Mouse (Mus musculus): Measurements from ENCODE around the gene Fam187b. TPM values are rescaled to one million over a fixed set of nuclear protein-coding genes. Genes with fewer than 3 reads are reported as not detected.

Gene Fam187b
- total RNA-seq, 2 experiments from 2014 or later, result 0.18 TPM; not detected in 1

DNA sequence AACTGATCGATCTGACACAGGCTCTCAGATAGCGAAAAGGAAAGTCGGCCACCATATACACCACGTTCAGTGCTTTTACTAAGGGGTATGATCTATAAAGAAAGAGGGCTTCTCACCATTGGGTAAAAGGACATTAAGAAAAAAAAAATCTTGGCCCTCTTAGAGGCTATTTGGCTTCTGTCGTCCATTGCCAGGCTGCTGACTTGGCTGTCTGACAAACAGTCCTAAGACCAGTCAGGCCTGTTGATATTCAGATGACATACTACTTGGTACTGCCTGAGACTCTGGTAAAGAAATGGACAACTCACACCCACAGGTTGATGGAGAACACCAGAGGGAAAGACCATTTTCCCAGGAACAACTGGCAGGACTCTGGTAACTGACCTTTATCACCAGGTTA lies 39.4 kb downstream of the Fam187b start:
- DNase-seq, result no peak

DNA sequence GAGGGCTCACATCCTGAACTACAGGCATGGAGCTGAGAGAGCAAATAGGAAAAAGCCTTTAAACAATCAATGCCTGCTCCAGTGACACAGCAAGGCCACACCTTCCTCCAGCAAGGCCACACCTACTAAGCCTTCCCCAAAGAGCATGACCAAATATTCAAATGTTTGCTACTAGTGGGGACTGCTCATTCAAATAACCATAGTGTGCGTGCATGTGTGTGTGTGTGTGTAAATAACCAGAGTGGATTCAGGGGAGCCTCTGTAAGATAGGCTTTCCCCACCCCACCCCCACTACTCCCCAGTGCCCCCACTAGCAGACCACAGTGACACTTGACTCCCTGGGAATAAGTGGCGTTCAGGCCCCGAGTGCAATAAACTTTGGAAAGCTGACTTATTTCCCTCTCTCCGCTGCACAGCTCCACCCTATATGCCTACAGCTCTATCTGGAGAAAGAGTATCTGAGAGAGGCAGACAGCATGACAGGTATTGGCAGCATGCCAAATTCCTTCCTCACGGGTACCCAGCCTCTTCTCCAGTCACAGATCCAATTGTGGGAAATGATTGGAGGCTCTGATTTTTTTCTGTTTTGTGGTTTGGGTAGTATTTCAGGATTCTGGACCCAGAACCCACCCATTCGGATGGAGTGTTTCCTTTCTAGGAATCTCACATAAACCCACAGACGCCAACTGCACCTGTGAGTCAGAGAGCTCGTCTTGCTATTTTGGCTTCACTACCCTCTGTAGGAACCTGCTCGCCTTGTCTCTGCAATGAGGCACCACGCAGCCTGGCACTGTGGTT lies 43.7 kb downstream of the Fam187b start:
- no peak for DNase-seq

DNA sequence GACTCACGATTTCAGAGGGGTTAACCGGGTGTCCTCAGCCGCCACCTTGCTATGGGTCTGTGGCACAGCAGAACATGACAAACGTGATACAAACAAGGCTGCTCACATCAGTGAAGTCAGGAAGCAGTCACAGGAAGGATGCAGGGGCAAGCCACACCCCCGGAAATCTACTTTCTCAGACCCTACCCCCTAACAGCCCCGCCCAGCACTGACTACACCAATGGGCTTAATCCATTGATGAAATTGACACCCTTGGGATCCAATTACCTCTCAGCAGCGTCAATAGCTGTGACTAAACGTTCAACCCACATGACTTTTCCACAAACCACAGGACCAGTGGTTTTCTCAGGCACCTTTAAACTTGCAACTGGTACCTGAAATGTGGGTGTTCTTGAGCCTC lies 55.0 kb downstream of the Fam187b start:
- no peak for DNase-seq

DNA sequence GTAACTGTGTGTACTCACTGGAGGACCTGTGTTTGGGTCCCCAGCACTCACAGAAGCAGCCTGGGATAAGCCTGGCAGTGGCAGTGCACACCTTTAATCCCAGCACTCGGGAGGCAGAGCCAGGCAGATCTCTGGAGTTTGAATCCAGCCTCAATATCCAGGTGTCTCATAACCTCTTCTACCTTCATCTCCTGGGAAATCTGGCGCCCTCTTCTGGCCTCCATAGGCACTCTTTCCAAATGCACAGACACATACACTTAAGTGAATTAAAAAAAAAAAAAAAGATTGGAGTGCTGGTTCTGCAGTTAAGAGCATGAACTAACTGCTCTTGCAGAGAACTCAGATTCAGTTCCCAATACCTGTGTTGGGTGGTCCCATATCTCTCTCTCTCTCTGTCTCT lies 57.1 kb downstream of the Fam187b start:
- DNase-seq, result no peak

DNA sequence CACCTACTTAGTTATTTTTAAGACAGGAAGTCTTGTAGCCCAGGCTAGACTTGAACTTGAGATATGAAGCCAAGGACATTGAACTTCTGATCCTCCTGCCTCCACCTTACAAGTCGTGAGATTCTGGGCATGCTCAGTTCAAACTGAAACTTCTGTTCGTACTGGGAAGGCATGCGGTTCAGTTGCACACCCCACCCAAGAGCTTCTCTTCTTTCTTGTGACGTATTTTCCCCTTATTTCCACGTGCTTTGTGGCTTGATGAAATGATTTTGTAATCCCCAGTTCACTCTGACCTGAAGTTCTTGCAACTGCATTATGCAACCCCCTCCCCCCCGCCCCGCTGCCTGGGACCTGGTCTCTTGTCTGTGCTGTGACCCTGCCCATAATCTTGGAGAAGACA lies 58.1 kb downstream of the Fam187b start:
- DNase-seq, result no peak

DNA sequence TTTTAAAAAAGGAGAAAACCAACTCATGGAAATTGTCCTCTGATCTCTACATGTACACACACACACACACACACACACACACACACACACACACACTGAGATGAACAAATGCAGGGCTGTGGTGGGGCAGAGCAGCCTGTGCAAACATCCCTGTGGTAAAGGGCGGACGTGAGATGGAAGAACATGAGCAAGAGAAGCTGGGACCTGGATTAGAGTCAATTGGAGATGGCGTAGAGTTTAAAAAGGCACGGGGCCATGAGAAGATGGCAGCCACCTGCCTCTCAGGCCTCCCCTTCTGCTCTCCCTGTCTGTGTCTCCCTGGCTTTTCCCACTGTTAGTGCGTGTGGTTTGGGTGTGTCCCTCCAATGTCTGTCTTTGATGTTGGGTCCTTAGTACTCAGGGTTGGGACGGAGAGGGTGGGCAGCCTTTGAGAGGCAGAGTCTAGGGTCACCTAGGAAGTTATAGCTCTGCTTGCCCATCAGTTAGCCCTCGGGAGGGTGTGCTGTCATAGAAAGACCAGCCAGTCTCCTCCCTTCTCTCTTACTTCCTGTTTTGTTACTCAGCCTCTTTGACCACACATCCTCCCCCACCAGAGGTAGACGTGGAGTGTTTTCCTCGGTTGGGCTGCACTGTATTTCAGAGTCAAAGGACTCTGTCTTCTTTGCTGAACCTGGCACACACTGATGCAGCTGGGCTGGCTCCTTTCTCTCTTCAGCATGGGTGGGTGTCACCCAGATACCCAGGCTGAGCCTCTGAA lies 60.0 kb downstream of the Fam187b start:
- DNase-seq, result no peak

DNA sequence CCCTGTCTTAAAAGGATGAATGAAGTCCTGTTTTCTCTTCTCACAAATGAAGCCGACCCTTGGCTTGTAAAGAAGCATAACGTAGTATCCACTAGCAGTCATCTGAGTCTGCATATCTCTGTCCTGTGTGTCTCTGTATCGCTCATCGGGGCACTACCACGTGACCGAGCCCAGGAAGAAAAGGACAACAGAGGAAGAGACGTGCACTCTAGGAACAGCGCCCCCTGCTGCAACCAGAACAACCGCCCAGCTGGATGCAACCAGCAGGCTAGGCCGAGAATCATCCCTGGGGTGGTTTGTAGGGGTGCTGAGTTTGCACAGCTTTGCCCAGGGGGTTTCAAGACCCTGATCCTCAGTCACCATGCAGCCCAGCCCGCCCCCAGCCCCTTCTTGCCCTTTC lies 61.2 kb downstream of the Fam187b start:
- DNase-seq, result no peak

DNA sequence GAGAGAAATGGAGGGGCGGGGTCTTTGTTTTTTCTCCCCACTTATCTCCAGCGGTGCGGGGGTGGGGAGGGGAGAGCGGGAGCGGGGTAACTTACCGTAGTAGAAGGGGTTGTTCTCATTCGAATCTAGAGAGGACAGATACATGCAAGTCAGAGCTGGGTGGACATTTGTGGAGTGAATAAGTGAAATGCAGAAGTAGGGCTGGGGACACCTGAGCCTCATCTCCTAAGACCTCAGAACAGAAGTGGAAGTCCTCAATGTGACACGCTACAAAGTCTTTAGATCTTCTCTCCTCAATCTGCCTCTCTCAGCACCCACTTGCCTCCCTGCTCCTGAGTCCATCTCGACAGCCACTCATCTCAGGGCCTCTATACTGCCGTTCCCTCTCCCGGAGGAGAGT lies 61.7 kb downstream of the Fam187b start:
- no peak for DNase-seq

DNA sequence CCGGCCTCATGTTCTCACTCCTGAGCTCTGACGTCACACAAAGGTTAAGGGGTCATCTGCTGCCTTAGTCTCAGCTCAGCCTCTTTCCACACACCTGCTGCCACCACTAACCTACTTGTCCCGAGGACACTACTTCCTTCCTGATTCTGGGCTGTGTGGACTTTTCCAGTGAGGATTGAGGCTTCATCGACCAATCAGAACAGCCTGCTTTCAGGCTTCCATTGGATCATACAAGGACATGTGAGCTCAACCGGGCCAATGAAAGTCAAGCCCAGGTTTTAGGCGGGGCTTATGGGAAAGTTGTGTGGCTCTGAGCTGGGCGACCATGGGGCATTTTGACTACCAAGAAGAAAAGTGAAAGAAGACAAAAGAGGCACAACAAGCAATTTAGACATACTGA lies 63.3 kb downstream of the Fam187b start:
- DNase-seq, result no peak

DNA sequence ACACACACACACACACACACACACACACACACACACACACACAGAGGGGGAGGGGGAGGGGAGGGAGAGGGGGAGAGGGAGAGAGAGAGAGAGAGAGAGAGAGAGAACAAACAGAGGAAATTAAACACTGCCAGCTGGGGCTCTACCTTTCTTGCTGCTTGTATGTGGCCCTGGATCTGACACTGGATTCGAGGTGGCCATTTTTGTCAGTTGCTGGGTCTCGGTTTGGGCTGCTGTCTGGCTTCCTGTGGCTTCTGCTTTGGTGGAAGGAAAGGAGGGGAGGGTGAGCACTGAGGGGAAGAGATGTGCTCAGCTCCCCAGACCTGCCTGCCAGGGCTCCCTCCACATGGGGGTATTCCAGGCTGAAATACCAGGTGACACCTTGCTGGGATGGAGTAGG lies 64.1 kb downstream of the Fam187b start:
- DNase-seq, result no peak

DNA sequence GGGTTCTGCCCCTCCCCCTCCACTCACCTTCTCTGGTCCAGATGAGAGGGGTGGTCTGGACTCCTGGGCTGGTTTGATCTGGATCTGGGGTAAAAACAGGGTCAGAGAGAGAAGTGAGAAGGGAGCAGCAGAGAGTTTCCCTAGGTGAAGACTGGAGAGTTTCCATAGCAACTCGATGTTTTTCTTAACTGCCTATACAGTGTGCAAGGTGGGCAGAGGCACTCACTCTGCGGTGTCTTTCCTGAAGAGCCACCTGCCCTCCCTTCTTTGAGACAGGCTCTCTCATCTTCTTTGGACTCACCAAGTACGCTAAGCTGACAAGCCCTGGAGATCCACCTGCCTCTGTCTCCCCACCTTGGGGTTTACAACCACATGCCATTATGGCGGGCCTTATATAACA lies 65.4 kb downstream of the Fam187b start:
- no peak for DNase-seq

Other genes starting within 250 kb of the Fam187b start
- 100 to 1,000 TPM; 166 to 178 TPM for gene Tmem147, start 244.2 kb upstream of the Fam187b start, total RNA-seq (2021)
- gene Gapdhs, start 230.1 kb upstream of the Fam187b start, total RNA-seq (2021), result not detected
- gene Sbsn, start 222.3 kb upstream of the Fam187b start, total RNA-seq (2021), result 1 to 10 TPM; 3.5 to 5.8 TPM
- under 1 TPM in 1 of 2 experiments, not detected in 1; 0.33 TPM for gene Dmkn, start 210.0 kb upstream of the Fam187b start, total RNA-seq (2021)
- gene Krtdap, start 185.9 kb upstream of the Fam187b start, total RNA-seq (2021), result 1 to 10 TPM; 3.4 to 6.0 TPM
- gene Ffar2, start 150.0 kb upstream of the Fam187b start, total RNA-seq (2021), result 1 to 10 TPM in 1 of 2 experiments, under 1 TPM in 1; 0.56 to 1.2 TPM
- gene Ffar3, start 117.6 kb upstream of the Fam187b start, total RNA-seq (2021), result not detected
- gene Ffar1, start 112.2 kb upstream of the Fam187b start, total RNA-seq (2021), result not detected
- gene Cd22, start 93.4 kb upstream of the Fam187b start, total RNA-seq (2021), result 1 to 10 TPM in 1 of 2 experiments, not detected in 1; 2.3 TPM
- gene Mag, start 58.9 kb upstream of the Fam187b start, total RNA-seq (2021), result 10 to 100 TPM in 1 of 2 experiments, 1 to 10 TPM in 1; 8.4 to 10.4 TPM
- not detected for gene Hamp2, start 49.1 kb upstream of the Fam187b start, total RNA-seq (2021)
- gene Hamp, start 29.8 kb upstream of the Fam187b start, total RNA-seq (2021), result not detected
- 10 to 100 TPM; 76.7 to 78.9 TPM for gene Usf2, start 17.0 kb upstream of the Fam187b start, total RNA-seq (2021)
- gene Lsr, start 326 bp upstream of the Fam187b start, total RNA-seq (2021), result under 1 TPM; 0.49 to 0.72 TPM
- 10 to 100 TPM; 10.1 to 21.5 TPM for gene Fxyd5, start 68.7 kb downstream of the Fam187b start, total RNA-seq (2021)
- 1 to 10 TPM; 2.4 to 2.6 TPM for gene Fxyd7, start 77.7 kb downstream of the Fam187b start, total RNA-seq (2021)
- gene Fxyd1, start 83.4 kb downstream of the Fam187b start, total RNA-seq (2021), result 1,000 to 10,000 TPM; 1,112 to 1,150 TPM
- gene Lgi4, start 85.6 kb downstream of the Fam187b start, total RNA-seq (2021), result 1 to 10 TPM; 8.4 to 9.9 TPM
- 1 to 10 TPM; 2.9 TPM for gene Fxyd3, start 102.9 kb downstream of the Fam187b start, total RNA-seq (2021)
- 1 to 10 TPM; 6.8 to 7.8 TPM for gene Hpn, start 141.5 kb downstream of the Fam187b start, total RNA-seq (2021)
- gene Scn1b, start 153.2 kb downstream of the Fam187b start, total RNA-seq (2021), result 100 to 1,000 TPM; 303 to 352 TPM
- gene Gramd1a, start 182.1 kb downstream of the Fam187b start, total RNA-seq (2021), result 10 to 100 TPM; 35.0 to 35.8 TPM

Measured in gastrocnemius, postnatal 10 days (tissue).